Mouse (Mus musculus): ENCODE results near the gene Tnr. TPM values are rescaled to one million over a fixed set of nuclear protein-coding genes. Genes with fewer than 3 reads are reported as not detected.

Tnr gene
- polyA plus RNA-seq, 1 experiment from 2014 or later, result 0.63 TPM

DNA sequence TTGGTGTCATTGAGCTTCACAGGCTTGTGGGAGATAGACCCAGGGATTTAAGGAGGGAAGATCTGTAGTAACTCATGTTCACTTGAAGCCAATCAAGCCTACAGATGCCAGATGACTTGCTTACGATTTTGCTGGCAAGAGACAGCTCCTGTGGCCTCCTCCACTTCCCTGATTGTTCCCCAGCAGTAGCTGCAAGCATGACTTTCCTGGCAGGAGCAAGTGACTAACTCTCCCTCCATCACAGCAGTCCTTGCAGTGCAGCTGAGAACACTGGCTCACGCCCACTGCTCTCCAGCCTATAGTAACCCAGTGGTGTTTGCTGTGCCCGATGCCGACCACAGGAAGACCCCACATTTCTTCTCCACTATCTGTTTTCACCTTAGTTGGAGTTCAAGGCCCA, 356.3 kb downstream of the Tnr start:
- H3K4me3 ChIP-seq (ENCODE audit: low read depth, low read length), result no peak overlapping the region
- ATAC-seq (replicated peaks; ENCODE audit: insufficient number of reproducible peaks, low FRiP score, low TSS enrichment, low read depth) (no peak), DNase-seq (ENCODE audit: low spot score) (no peak)
- no peaks in the 10 kb centered on the region for H3K36me3 ChIP-seq (replicated peaks; ENCODE audit: control insufficient read depth, insufficient read depth, low read depth, low read length)
- no peaks in the 10 kb centered on the region for H3K27me3 ChIP-seq (ENCODE audit: control insufficient read depth, insufficient read depth, low read length)
- no peak overlapping the region for H3K9ac ChIP-seq (replicated peaks; ENCODE audit: low read length)
- H3K4me2 ChIP-seq (ENCODE audit: low read depth, low read length), result no peak overlapping the region
- no peaks in the 10 kb centered on the region for H3K4me1 ChIP-seq (ENCODE audit: control insufficient read depth, insufficient read depth, low read length)
- H3K27ac ChIP-seq (replicated peaks; ENCODE audit: low read depth, low read length), result no peak overlapping the region
- WGBS, result 84% methylated on average over 4 of the region's 4 CpGs
- no peaks in the 10 kb centered on the region for H3K9me3 ChIP-seq (replicated peaks; ENCODE audit: control insufficient read depth, low read length)

DNA sequence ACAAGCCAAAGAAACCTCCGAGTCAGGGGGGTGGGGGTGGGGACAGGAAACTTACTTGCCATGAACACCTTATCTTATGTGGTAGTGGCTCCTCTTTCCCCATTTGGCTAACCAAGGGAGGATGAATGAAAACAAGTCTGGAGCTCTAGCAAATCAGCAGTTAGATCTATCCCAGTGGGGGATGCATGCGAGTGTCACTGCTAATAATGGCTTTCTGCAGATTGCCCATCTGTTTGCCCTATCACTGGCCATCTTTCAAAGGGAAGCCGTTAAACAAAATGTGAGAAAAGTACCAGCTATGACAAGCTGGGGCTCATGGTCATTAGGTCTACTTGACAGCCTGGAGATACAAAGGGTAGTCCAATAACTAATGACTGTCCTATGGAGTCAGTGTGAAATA, 361.9 kb downstream of the Tnr start:
- DNase-seq (ENCODE audit: low spot score), result no peak

DNA sequence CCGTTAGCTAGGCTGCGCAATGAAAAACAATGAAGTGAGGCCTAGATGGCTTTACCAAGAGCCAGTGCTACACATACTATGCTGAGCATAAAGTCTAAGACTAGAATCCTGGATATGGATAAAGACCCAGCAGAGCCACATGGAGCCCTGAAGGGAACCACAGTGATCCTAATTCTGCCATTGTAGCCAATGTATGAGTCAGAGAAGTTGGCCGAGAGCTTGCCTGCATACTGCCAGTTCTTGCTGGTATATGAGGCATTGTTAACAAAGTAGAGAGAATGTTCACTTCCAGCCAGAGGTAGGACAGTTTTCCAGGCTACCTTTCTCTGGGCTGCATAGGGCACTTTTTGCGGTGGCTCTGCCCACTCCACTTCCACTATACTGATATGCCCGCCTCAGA, 365.0 kb downstream of the Tnr start:
- ATAC-seq (replicated peaks; ENCODE audit: insufficient number of reproducible peaks, low FRiP score, low TSS enrichment, low read depth) (no peak), DNase-seq (ENCODE audit: low spot score) (no peak)
- H3K4me3 ChIP-seq (ENCODE audit: low read depth, low read length), result no peak overlapping the region
- no peak overlapping the region for H3K9ac ChIP-seq (replicated peaks; ENCODE audit: low read length)
- H3K27me3 ChIP-seq (ENCODE audit: control insufficient read depth, insufficient read depth, low read length), result no peaks in the 10 kb centered on the region
- WGBS, result 92% methylated on average over 5 of the region's 5 CpGs
- H3K9me3 ChIP-seq (replicated peaks; ENCODE audit: control insufficient read depth, low read length), result no peaks in the 10 kb centered on the region
- H3K4me1 ChIP-seq (ENCODE audit: control insufficient read depth, insufficient read depth, low read length), result no peaks in the 10 kb centered on the region
- no peaks in the 10 kb centered on the region for H3K36me3 ChIP-seq (replicated peaks; ENCODE audit: control insufficient read depth, insufficient read depth, low read depth, low read length)
- H3K4me2 ChIP-seq (ENCODE audit: low read depth, low read length), result no peak overlapping the region
- no peak overlapping the region for H3K27ac ChIP-seq (replicated peaks; ENCODE audit: low read depth, low read length)

More for the DNA sequence above, 361.9 kb downstream of the Tnr start:
- Histone ChIP-seq H3K27ac (replicated peaks; ENCODE audit: low read depth, low read length) (no peak overlapping the region), H3K9me3 (replicated peaks; ENCODE audit: control insufficient read depth, low read length) (no peaks in the 10 kb centered on the region), H3K27me3 (ENCODE audit: control insufficient read depth, insufficient read depth, low read length) (no peaks in the 10 kb centered on the region), H3K9ac (replicated peaks; ENCODE audit: low read length) (no peak overlapping the region), H3K4me3 (ENCODE audit: low read depth, low read length) (no peak overlapping the region), H3K36me3 (replicated peaks; ENCODE audit: control insufficient read depth, insufficient read depth, low read depth, low read length) (no peaks in the 10 kb centered on the region), H3K4me1 (ENCODE audit: control insufficient read depth, insufficient read depth, low read length) (no peaks in the 10 kb centered on the region), H3K4me2 (ENCODE audit: low read depth, low read length) (no peak overlapping the region)
- no peak for ATAC-seq (replicated peaks; ENCODE audit: insufficient number of reproducible peaks, low FRiP score, low TSS enrichment, low read depth)
- WGBS, result 72% methylated on average over 3 of the region's 3 CpGs

DNA sequence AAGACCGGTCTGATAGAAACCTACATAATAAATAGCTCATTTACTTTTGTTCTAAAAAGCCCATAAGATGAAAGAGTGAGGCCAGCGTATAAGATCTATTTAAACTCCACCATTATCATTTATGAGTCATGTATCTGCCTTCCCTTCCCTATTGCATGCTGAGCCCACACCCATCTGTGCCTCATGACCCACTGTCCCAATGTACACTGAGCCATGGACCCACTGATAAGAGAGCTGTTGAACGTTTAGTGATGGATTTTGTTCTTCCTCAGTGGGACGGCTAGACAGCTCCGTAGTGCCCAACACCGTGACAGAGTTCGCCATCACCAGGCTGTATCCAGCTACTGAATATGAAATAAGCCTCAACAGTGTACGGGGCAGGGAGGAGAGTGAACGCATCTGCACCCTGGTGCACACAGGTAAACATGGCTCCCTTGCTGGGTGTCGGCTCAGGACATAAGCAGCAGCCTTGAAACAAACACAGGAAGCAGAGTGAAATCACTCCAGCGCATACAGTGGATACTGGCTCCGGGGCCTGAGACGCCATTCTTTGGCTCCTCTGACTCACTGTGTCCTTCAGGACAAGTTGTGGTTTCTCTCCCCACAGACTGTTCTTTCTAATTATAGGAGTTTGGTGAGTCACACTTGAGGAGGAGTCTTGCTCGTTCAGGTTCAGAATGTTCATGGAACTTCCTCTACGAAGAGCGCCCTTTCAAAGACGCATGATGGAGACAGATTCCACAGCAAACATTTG, 365.6 kb downstream of the Tnr start:
- no peak for ATAC-seq (replicated peaks; ENCODE audit: insufficient number of reproducible peaks, low FRiP score, low TSS enrichment, low read depth)
- Histone ChIP-seq H3K4me3 (ENCODE audit: low read depth, low read length) (no peak overlapping the region), H3K9ac (replicated peaks; ENCODE audit: low read length) (no peak overlapping the region), H3K27ac (replicated peaks; ENCODE audit: low read depth, low read length) (no peak overlapping the region), H3K4me1 (ENCODE audit: control insufficient read depth, insufficient read depth, low read length) (no peaks in the 10 kb centered on the region), H3K9me3 (replicated peaks; ENCODE audit: control insufficient read depth, low read length) (no peaks in the 10 kb centered on the region), H3K27me3 (ENCODE audit: control insufficient read depth, insufficient read depth, low read length) (no peaks in the 10 kb centered on the region), H3K36me3 (replicated peaks; ENCODE audit: control insufficient read depth, insufficient read depth, low read depth, low read length) (no peaks in the 10 kb centered on the region), H3K4me2 (ENCODE audit: low read depth, low read length) (no peak overlapping the region)
- WGBS, result 89% methylated on average over 17 of the region's 17 CpGs
- DNase-seq (ENCODE audit: low spot score), result no peak

DNA sequence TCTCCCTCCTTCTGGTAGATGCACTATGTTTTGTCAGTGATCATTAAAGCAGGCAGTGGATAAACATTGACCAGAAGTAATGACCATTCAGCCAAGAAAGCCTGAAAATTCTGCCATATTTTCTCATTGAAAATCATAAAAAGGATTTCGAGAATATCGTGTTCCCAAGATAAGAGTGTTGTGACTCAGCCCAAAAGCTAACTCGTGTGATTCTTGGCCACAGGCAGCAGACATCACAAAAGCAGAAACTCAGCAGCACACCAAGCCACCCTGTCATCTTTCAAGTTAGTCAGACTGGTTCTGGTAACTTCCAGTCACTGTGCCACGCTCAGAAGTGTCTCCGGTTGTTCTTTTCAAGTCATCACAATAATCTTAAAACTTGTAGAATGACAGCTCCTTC, 367.0 kb downstream of the Tnr start:
- Histone ChIP-seq H3K36me3 (replicated peaks; ENCODE audit: control insufficient read depth, insufficient read depth, low read depth, low read length) (no peaks in the 10 kb centered on the region), H3K27me3 (ENCODE audit: control insufficient read depth, insufficient read depth, low read length) (no peaks in the 10 kb centered on the region), H3K4me3 (ENCODE audit: low read depth, low read length) (no peak overlapping the region), H3K27ac (replicated peaks; ENCODE audit: low read depth, low read length) (no peak overlapping the region), H3K4me2 (ENCODE audit: low read depth, low read length) (no peak overlapping the region), H3K4me1 (ENCODE audit: control insufficient read depth, insufficient read depth, low read length) (no peaks in the 10 kb centered on the region), H3K9ac (replicated peaks; ENCODE audit: low read length) (no peak overlapping the region), H3K9me3 (replicated peaks; ENCODE audit: control insufficient read depth, low read length) (no peaks in the 10 kb centered on the region)
- DNase-seq (ENCODE audit: low spot score) (no peak), ATAC-seq (replicated peaks; ENCODE audit: insufficient number of reproducible peaks, low FRiP score, low TSS enrichment, low read depth) (no peak)
- whole genome bisulfite sequencing, result 88% methylated on average over 5 of the region's 5 CpGs

DNA sequence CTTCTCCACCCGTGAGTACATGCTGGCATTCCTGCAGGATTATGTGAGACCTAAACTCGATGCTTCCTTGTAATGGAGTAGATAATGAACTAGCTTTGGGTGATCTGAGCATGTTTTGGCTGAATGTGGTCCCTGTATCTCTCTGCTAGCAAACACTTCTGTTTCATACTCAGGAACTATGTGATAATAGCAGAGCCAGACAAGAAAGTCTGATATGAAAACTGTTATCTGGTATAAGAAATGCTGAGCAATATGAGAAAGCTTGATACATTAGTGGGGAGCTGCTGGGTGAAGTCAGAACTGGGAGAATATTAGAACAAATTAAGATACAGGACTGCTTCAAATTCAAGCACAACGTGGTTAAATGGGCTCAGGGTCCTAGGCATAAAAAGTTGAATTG, 371.5 kb downstream of the Tnr start:
- 77% methylated on average over 3 of the region's 3 CpGs for WGBS
- Histone ChIP-seq H3K36me3 (replicated peaks; ENCODE audit: control insufficient read depth, insufficient read depth, low read depth, low read length) (no peaks in the 10 kb centered on the region), H3K27ac (replicated peaks; ENCODE audit: low read depth, low read length) (no peak overlapping the region), H3K9me3 (replicated peaks; ENCODE audit: control insufficient read depth, low read length) (no peaks in the 10 kb centered on the region), H3K9ac (replicated peaks; ENCODE audit: low read length) (no peak overlapping the region), H3K4me2 (ENCODE audit: low read depth, low read length) (no peak overlapping the region), H3K4me1 (ENCODE audit: control insufficient read depth, insufficient read depth, low read length) (no peaks in the 10 kb centered on the region), H3K27me3 (ENCODE audit: control insufficient read depth, insufficient read depth, low read length) (no peaks in the 10 kb centered on the region), H3K4me3 (ENCODE audit: low read depth, low read length) (no peak overlapping the region)
- ATAC-seq (replicated peaks; ENCODE audit: insufficient number of reproducible peaks, low FRiP score, low TSS enrichment, low read depth), result no peak
- DNase-seq (ENCODE audit: low spot score), result no peak

DNA sequence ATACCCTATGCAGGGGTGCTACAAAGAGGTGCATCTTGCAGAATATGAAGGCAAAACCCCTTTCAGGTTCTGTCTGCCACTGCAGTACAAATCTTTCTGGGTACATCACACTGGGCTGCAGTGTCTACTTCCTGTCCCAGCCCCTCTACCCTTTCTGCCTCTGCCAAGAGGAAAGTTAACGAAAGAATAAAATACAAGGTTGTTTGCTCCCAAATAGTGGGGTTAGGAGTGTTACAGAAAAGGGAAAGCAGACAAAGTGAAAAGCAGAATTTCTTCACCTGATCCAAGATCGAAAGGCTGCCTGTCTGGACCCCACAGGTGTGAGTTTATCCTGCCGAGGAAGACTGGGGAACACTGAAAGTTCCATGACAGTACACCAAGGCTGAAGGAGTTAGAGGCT, 376.4 kb downstream of the Tnr start:
- H3K9ac ChIP-seq (replicated peaks; ENCODE audit: low read length), result no peak overlapping the region
- no peak for ATAC-seq (replicated peaks; ENCODE audit: insufficient number of reproducible peaks, low FRiP score, low TSS enrichment, low read depth)
- H3K4me1 ChIP-seq (ENCODE audit: control insufficient read depth, insufficient read depth, low read length), result no peaks in the 10 kb centered on the region
- no peak for DNase-seq (ENCODE audit: low spot score)
- no peaks in the 10 kb centered on the region for H3K9me3 ChIP-seq (replicated peaks; ENCODE audit: control insufficient read depth, low read length)
- H3K27me3 ChIP-seq (ENCODE audit: control insufficient read depth, insufficient read depth, low read length), result no peaks in the 10 kb centered on the region
- H3K4me2 ChIP-seq (ENCODE audit: low read depth, low read length), result no peak overlapping the region
- no peak overlapping the region for H3K4me3 ChIP-seq (ENCODE audit: low read depth, low read length)
- H3K36me3 ChIP-seq (replicated peaks; ENCODE audit: control insufficient read depth, insufficient read depth, low read depth, low read length), result no peaks in the 10 kb centered on the region
- 78% methylated on average over 3 of the region's 3 CpGs for WGBS
- H3K27ac ChIP-seq (replicated peaks; ENCODE audit: low read depth, low read length), result no peak overlapping the region

DNA sequence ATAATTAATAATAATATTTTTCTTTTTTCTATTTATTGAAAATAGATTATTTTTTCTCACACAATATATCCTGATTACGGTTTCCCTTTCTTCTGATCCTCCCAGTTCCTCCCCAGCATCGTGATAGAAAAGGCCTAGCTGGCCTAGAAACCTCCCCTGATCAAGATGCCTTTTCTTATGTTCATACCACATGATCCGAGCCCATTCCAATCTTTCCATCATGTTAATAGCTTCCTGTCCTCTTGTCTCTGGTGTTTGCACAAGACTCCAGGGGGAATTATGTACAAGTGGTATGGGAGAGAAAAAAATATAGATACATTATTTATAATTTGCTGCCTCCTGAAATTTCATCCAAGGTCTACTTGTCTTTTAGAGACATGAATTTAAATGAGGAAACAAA, 377.1 kb downstream of the Tnr start:
- H3K4me3 ChIP-seq (ENCODE audit: low read depth, low read length), result no peak overlapping the region
- no peak overlapping the region for H3K4me2 ChIP-seq (ENCODE audit: low read depth, low read length)
- DNase-seq (ENCODE audit: low spot score) (no peak), ATAC-seq (replicated peaks; ENCODE audit: insufficient number of reproducible peaks, low FRiP score, low TSS enrichment, low read depth) (no peak)
- H3K9ac ChIP-seq (replicated peaks; ENCODE audit: low read length), result no peak overlapping the region
- H3K27ac ChIP-seq (replicated peaks; ENCODE audit: low read depth, low read length), result no peak overlapping the region
- H3K4me1 ChIP-seq (ENCODE audit: control insufficient read depth, insufficient read depth, low read length), result no peaks in the 10 kb centered on the region
- H3K9me3 ChIP-seq (replicated peaks; ENCODE audit: control insufficient read depth, low read length), result no peaks in the 10 kb centered on the region
- 71% methylated on average over 3 of the region's 3 CpGs for WGBS
- H3K36me3 ChIP-seq (replicated peaks; ENCODE audit: control insufficient read depth, insufficient read depth, low read depth, low read length), result no peaks in the 10 kb centered on the region
- H3K27me3 ChIP-seq (ENCODE audit: control insufficient read depth, insufficient read depth, low read length), result no peaks in the 10 kb centered on the region

All from embryonic facial prominence, embryonic 11.5 days (tissue).